Mouse (Mus musculus) embryo, embryonic 10.5 days (tissue): ENCODE measurements around the gene Sdk1.

ENCODE experiments used
- DNase-seq: peaks from one replicate; pipeline ENCODE4 v3.0.0-alpha.2; 2015; ENCODE audit warnings: low spot score

Sdk1 gene

DNA sequence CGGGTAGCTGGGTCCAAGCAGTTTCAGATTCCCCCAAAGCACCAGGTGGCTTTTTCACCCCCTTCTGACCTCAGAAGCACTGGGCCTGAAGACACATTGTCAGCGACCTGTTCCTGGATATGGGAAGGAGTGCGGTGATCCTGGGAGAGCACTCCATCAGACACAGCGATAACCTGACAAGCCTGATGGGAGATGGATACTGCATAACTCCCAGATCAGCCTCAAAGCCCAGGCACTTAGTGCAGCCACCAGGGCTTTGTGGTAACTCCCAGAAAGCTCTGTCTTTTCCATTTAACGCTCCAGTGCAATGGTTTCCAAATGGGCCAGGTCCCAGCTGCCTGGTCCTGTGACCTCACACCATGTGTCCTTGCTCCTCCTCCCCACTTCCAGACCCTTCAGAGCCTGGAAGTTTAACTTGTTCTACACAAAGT lies 886.9 kb downstream of the Sdk1 start:
- peak; percentile 50 for DNase-seq

DNA sequence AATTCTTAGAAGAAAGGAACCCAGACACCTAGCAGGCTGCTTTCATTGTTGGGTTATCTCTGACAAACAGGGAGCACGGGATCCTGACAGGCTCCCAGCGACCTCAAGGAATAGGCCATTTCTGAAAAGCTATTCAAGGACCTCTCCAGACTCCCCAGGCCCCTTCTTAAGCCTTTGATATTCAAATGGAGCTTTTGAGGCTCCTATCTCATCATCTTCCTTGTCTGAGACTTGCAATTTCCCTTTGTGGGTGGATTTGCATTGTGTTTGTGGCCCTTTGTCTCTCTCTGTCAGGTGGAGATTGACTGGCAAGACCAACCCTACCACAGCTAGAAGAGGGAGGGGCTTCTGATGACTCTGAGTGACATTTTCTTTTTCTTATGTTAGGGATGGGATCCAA lies 888.7 kb downstream of the Sdk1 start:
- DNase-seq: peak; percentile 33

DNA sequence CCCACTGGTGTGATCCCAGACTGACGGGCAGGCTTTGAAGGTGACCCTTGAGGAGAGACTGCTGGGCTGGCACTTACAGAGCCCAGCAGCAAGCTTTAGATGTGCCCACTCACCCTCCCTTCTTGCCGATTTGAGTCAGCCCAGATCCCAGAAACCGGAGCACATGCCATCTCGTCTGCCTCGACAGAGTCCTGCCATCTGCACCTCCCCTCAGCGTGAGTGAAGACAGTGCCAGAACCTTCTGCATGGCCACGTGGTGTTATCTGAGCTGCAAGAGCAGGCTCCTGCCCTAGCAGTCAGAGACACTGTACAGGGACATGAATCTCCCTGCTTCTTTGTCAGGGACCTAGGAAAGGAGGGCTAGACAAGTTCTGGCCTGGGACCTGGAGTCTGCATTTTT lies 898.7 kb downstream of the Sdk1 start:
- DNase-seq: no peak

DNA sequence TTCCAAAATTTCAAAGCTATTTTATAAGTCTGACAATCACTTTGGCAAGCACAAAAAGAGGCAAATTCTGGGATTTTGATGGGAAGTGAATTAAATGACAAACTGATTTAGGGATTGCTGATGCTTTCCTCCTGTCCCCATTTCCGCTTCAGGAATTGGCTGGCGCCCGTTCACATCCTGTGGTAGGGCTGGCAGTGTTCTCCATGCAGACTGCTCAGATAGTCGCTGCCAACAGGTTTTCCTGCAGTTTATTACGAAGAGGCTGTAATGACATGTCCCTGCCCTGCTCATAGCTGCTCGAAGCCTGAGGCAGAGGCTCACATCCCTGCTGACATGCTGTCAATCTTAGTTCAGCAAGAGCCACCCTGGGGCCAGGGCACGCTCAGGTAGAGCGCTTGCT lies 908.3 kb downstream of the Sdk1 start:
- DNase-seq: no peak

DNA sequence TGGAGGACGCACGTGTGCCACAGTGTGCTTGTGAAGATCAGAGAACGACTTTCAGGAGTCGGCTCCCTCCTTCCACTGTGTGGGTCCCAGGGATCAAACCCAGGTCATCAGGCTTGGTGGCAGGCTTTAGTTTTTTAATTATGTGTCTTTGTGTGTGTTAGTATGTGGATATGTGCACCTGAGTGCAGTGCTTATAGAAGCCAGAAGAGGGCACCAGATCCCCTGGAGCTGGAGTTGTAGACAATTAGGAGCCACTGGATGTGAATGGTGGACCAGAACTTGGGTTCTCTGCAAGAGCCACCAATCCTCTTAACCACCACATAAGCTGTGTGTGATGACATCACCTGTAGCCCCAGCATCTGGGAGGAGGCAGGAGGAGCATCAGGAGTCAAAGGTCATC lies 909.5 kb downstream of the Sdk1 start:
- DNase-seq: no peak

DNA sequence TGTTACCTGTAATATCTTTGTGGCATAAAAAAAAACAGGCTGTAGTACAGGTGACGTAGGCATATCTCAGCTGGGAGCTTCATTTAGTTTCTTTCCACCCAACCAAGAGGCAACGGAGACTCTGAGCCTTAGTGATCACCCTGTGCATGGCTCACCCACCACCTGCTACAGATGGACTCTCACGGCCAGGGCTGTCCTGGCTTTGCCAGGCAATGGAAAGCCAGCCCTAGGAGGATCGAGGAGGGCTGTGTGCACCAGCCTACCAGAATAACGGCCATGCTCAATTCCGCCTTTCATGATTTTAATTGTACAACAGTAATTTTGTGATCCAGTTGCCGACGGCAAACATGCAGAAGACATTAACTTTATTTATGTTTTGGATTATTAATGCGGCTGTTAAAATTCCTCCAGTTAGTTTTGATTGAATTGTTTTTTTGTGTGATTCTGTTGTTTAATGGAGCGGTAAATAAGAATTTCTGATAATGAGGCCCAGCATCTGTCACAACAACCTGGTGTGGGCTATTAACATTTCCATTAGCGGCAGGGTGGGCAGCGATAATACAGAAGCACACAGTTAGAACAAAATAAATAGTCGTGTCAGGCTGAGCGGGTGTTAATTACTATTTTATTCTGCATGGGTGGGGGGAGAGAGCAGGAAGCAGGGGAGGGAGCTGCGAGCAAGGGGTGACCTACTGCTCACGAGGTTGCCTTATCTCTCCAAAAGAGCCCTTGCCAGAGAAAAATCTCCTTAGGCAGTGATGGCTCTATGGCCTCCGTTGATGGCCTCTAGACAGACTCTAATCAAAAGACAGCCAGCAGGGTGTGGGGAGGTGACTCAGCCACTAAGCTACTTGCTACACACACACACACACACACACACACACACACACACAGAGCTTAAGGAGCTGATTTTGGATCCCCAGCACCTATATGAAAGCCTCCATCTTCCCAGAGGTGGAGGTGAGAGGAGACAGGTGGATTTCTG lies 915.9 kb downstream of the Sdk1 start:
- no peak for DNase-seq

DNA sequence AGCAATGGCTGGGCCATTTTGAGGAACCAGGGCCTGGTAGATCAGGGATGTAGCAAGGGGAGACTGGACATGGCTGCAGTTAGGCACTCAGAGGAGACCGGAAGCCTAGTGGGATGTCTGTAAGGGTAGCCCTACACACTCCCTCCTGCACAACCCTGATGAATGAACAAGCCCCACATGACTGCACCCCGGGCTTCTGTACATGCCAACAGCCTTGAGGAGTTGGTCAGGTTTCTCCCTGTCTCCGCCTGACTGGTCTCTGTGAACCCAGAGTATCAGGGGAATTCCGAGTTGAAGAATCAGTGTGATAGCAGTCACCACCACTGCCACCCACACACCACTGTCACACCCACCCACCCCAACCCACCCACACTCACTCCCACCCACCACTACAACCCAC lies 922.2 kb downstream of the Sdk1 start:
- no peak for DNase-seq

DNA sequence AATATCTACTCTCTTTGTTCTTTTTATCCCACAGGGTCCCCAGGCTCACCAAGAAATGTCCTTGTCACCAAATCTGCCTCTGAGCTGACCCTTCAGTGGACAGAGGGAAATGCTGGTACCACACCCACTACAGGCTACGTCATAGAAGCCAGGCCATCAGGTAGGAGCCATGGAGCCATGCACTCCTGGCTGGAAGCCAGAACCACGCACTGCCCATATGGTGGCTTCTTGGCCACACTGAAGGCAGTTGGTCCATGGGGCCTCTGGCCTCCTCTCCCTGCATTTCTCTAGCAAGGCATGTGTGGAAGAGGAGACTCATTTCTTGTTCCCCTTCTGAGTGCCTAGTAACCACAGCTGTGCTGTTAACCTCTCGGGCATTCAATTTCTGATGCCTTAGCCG lies 932.3 kb downstream of the Sdk1 start:
- DNase-seq: no peak

DNA sequence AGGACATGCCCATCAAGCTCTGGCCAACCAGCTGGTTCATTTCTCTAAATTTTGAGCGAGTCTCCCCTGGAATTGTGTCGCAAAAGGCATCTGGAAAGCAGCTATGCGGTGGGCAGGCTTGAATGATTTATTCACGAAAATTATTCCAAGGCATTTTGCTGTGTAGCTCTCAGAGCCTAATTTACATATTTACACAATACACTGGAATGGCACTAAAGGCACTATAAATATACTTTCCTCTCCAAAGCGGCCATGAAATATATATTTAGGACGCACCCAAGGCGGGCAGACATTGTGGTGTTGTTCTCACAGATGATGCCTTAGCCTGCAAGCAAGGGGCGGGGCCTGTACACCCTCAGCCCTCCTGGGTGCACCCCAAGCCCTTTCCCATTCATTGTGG lies 936.9 kb downstream of the Sdk1 start:
- DNase-seq: no peak

DNA sequence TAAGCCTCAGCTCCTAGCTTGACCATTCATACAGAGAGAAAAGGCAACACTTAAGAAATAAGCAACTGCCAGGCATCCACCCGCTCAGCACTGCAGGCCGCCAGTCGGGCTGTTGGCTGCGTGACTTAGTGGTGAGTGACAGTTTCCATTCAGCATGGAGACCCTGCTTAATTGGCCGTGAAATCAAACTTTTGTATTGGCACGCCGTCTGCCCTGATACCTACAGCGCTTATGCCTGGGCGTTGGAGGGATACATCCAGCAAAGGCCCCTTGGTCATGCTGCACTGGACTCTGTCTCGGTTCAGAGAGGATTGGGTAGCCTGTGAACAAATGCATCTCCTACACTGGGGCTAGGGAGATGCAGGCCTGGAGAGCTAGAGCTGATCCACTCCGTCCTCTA lies 938.0 kb downstream of the Sdk1 start:
- peak; percentile 86 for DNase-seq

DNA sequence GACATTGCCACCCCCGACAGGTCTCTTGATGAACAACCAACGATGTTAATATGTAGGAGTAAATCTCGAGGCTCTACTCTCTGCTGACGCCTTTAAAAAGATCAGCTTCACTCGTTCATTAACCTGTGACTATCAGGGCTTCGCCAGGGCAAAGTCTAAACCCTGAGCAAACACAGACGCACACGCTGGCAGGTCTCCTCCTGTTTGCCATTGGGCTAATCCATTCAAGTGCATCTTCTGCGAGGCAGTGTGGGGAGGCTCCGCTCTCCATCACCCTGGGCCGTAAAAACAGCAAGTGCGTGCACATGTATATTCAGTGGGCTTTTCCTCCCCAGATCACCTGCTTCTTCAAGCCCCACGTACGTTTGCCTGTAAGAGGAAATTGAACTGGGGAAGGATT lies 940.6 kb downstream of the Sdk1 start:
- no peak for DNase-seq

DNA sequence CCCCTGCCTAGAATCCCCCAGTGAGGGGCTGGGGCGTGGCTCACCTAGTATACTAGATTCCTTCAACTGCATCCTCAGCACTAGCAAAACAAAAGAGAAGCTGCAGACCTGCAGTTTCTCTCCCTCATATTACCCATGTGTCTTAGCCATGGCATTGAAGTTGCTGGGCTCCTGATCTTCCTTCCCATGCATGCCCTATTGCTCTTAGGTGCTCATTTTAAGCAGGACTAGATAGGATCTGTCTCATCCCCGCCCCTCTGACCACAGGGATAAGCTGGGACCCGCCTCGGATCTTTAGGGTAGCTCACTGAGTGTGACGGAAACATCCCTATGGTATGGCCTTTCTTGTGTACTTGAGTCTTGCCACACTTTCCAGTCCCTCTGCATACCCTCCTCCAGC lies 947.5 kb downstream of the Sdk1 start:
- no peak for DNase-seq

DNA sequence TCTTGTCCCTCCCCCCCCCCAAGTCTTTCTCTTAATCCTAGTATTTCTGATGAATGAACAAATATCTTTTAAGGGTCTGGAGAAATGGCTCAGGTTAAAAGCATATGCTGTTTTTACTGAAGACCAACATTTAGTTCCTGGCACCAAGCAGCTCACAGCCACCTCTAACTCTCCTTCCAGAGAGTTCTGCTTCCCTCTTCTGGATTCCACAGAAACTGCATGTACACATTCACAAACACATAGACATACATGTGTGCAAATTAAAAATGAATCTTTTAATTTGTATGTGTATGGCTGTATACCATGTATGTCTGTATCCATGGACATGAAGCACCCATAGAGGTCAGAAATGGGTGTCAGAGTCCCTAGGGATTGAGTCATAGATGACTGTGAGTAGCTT lies 968.6 kb downstream of the Sdk1 start:
- peak; percentile 10 for DNase-seq

DNA sequence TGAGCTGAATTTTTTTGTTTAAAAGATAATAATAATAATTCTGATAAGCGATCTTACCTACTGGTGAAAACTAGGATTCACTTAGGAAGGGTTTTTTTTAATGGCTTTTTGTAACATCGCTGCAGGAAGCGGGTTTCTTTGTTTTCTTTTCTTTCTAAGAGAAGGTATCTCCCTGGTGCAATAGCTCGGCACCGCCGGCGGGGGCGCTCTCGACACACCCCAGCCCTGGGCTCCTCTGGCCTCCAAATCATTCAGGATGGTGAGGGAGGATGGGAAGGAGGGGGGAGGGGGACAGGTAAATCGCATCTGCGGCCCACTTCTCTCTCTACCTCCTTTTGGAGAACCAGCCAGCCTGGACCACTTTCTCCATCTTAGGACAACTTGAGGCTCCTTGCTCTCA lies 971.0 kb downstream of the Sdk1 start:
- DNase-seq: no peak

DNA sequence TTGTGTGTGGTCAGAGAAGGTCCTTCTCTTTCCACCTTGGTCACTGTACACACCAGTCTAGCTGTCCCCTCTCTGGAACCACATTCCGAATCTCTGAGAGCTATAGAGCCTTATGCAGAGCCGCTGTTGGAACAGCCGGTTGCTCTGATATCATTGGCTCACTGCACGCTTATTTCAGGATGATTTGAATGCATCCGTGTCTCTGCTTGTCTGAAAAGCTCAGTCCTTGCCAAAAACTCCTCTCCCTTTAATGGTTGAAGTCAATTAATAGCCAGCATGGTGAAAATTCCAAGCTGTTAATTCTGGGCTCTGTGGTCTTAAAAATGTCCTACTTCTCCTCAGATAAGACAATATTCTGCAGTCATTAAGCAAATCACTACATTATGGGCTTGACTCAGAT lies 974.7 kb downstream of the Sdk1 start:
- no peak for DNase-seq

DNA sequence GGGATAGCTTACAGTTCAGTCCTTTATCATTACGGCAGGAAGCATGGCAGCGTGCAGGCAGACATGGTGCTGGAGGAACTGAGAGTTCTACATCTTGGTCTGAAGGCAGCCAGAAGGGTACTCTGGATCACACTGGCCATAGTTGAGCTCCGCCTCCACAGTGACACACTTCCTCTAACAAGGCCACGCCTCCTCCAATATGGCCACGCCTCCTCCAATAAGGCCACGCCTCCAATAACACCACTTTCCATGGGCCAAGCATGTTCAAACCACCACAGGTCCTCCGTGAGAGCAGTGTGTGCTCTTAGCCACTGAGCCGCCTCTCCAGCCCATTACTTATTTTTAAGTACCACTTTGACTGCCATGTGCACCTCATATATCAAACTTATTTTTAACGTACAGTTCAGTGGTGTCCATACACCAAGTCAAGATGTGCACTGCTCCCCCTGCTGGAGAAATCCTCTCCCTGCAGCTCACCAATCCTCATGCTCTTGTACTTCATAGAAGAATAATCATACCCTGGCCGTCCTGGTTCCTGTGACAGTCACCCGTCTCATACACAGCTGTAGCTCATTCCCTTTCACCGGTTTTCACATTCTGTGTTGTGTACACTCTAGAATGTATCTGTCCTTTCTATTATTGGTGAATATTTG lies 979.7 kb downstream of the Sdk1 start:
- DNase-seq: peak; percentile 30

DNA sequence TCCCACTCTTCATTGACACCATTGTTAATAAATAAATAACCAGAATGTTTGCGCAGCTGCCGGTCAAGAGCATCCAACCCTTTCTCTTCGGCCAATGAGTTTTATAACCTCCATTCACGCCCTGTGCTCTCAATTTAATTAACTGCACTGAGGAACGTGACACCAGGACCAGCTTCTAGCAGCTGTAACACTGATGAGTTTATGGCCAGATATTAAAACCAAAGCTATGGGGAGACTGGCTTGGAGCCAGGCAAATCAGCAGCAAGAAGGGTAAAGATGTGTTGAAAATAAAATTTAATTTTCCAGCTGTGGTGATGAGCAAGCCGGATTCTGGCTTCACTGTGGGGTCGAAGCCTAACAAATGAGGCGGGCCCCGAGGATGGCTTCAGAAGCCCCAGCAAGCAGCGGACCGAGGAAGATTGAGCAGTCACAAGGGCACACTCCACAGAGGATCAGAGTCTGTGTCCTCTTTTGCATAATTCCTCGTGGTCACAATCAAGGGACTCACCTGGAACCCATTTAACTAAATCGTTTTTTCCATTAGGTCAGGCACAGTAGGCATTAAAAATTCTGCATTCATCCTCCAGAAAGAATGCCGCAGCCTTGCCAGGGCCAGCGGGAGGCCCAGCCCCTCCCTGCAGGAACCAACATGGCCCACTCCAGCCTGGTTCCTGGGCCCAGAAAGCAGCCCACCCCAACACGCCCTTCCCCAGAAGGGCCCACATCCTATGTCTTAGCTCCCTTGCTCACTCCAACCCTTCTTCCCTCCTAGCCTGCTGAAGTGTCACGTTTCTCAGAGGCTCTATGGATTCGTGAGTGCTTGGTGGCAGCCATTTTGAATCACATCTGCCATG lies 987.9 kb downstream of the Sdk1 start:
- DNase-seq: no peak

DNA sequence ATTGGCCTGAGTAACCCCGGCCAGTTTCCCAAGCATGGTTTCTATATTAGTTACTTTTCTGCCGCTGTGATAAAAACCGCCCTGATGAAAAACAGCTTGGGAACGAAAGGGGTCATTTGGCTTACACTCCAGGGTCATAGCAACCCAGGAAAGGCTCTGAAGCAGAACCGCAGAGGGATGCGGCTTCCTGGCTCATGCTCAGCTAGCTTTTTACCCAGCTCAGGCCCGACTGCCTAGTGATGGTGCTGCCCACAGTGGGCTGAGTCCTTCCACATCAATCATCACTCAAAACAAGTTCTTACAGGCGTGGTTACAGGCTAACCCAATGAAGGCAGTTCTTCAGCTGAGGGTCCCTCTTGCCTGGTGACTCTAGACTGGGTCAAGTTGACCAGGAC lies 988.5 kb downstream of the Sdk1 start:
- no peak for DNase-seq

DNA sequence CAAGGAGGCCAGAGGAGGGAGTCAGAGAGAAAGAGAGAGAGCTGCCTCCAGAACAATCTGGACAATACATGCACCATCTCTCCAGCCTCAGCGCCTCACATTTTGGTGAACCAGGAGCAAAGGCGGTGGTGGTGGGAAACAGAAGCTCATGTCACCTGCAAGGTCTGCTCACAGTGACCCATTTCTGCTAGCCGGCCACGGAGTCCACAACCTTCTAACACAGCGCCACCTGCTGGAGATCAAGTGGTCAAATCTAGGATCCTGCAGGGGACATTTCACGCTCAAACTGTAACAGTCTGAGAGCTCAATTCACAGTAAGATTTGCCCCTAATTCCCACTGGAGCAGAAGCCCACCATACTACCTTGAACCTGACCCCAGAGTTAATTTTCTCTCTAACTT lies 999.0 kb downstream of the Sdk1 start:
- DNase-seq: no peak

DNA sequence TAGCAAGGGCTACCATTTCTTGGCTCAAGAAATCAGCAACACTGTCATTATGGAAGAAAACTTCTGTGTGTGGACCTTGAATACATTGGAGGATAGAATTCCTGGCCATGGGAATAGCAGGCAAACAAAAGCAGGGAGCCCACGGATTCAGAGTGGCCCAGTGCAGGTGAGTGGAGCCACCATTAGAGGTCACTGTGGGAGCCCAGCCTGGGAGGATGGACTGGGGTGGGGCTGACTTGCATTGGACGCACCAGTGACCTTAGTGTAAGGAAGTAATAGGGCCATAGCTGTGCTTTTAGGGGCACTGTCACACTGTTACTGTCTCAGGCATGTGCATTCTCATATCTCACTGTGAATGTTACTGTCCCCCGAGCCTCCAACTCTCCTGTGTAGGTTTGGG lies 1001.3 kb downstream of the Sdk1 start:
- DNase-seq: no peak

DNA sequence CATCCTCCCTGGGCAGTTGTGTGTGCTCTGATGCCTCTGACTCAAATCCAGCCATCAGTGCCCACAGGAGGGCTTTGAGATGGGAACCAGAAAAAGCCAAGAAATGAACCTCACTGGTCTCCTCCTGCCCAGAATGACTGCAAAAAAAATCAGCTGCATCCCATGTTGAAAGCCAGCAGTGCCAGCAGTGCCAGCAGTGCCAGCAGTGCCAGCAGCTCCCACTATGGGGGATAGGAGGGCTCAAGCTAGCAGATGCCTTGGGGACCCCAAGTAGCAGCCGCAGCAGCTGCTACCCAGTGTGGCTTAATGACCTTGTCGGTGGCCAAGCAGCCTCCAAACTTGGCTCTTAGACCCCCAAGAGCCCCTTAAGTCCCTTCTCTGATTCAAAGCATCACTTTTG lies 1001.8 kb downstream of the Sdk1 start:
- DNase-seq: no peak

DNA sequence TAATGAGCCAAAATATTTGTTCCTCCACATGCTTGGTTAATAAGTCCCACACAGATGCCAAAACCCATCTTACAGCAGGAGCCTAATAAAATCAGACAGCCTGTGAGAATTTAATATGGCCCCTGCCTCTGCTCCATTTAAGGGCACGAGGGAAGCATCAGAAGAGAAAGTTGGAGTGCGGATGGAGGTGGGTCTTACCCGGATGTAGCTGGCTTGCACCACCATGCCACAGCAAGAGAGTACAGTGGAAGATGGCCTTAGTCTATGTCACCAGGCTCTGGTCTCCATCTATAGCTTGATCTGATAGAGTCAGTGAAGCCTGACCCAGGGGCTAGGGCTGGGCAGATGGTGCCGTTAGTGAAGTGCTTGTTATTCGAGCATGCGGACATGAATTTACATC lies 1014.9 kb downstream of the Sdk1 start:
- no peak for DNase-seq

DNA sequence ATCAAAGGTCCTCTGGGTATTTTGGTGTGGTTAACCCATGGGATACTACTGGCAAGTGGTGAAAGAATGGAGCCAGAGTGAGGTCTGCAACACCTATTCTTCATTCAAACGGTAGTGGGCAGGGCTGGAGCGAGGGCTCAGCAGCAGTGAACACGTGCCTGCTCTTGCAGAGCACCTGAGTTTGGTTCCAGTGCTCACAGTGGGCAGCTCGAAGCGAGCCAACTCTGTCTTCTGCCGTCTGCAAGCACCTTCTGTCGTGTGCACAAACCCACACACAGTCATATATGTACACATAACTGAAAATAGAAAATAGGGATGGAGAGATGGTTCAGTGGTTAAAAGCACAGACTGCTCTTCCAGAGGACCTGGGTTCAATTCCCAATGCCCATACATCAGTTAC lies 1017.4 kb downstream of the Sdk1 start:
- DNase-seq: no peak
